Mouse (Mus musculus): ENCODE data around the gene Cldn20. TPM values are rescaled to one million over a fixed set of nuclear protein-coding genes. Genes with fewer than 3 reads are reported as not detected.

Gene Cldn20
- total RNA-seq, 1 experiment from 2014 or later = 9.0 TPM

Other genes starting within 250 kb of the Cldn20 start
- 128 to 196 TPM (median 161 TPM) in 3 replicates for gene Tiam2, start 206.0 kb upstream of the Cldn20 start, total RNA-seq (2017)
- 3.5 to 5.2 TPM (median 4.9 TPM) in 3 replicates for gene Tfb1m, start 25.2 kb downstream of the Cldn20 start, total RNA-seq (2017)
- gene Nox3, start 163.7 kb downstream of the Cldn20 start, total RNA-seq (2017) = not detected in 3 replicates